Mouse (Mus musculus): ENCODE measurements around the gene Spdya. TPM values are rescaled to one million over a fixed set of nuclear protein-coding genes. Genes with fewer than 3 reads are reported as not detected.

The Spdya gene
- total and polyA plus RNA-seq, 3 experiments, result 0.23 to 0.46 TPM; not detected in 1

Other genes starting within 250 kb of the Spdya start
- gene Emilin2, start 240.1 kb upstream of the Spdya start, total RNA-seq (2012; rRNA removed), result 76.6 and 92.6 TPM in 2 replicates
- 10 to 100 TPM; 37.4 to 95.5 TPM for gene Emilin2, start 240.1 kb upstream of the Spdya start, polyA plus RNA-seq (2012; ENCODE audit: insufficient read depth in 1 of 2, insufficient read length in 2 of 2, low read depth in 1 of 2, low replicate concordance in 2 of 2, missing spikeins in 1 of 2)
- 1.0 and 1.1 TPM in 2 replicates for gene Gm4707, start 92.1 kb upstream of the Spdya start, total RNA-seq (2012; rRNA removed)
- under 1 TPM in 1 of 2 experiments, not detected in 1; 0.26 TPM for gene Gm4707, start 92.1 kb upstream of the Spdya start, polyA plus RNA-seq (2012; ENCODE audit: insufficient read depth in 1 of 2, insufficient read length in 2 of 2, low read depth in 1 of 2, low replicate concordance in 2 of 2, missing spikeins in 1 of 2)
- 45.7 and 50.9 TPM in 2 replicates for gene Smchd1, start 76.7 kb upstream of the Spdya start, total RNA-seq (2012; rRNA removed)
- gene Smchd1, start 76.7 kb upstream of the Spdya start, polyA plus RNA-seq (2012; ENCODE audit: insufficient read depth in 1 of 2, insufficient read length in 2 of 2, low read depth in 1 of 2, low replicate concordance in 2 of 2, missing spikeins in 1 of 2), result 100 to 1,000 TPM in 1 of 2 experiments, 10 to 100 TPM in 1; 43.6 to 164 TPM
- 26.0 and 28.0 TPM in 2 replicates for gene Ndc80, start 25.2 kb upstream of the Spdya start, total RNA-seq (2012; rRNA removed)
- gene Ndc80, start 25.2 kb upstream of the Spdya start, polyA plus RNA-seq (2012; ENCODE audit: insufficient read depth in 1 of 2, insufficient read length in 2 of 2, low read depth in 1 of 2, low replicate concordance in 2 of 2, missing spikeins in 1 of 2), result 10 to 100 TPM in 1 of 2 experiments, not detected in 1; 28.3 TPM
- gene Wdr43, start 63.8 kb downstream of the Spdya start, total RNA-seq (2012; rRNA removed), result 243 and 249 TPM in 2 replicates
- gene Wdr43, start 63.8 kb downstream of the Spdya start, polyA plus RNA-seq (2012; ENCODE audit: insufficient read depth in 1 of 2, insufficient read length in 2 of 2, low read depth in 1 of 2, low replicate concordance in 2 of 2, missing spikeins in 1 of 2), result 100 to 1,000 TPM; 175 to 393 TPM
- gene Togaram2, start 121.2 kb downstream of the Spdya start, total RNA-seq (2012; rRNA removed), result not detected in 2 replicates
- gene Togaram2, start 121.2 kb downstream of the Spdya start, polyA plus RNA-seq (2012; ENCODE audit: insufficient read depth in 1 of 2, insufficient read length in 2 of 2, low read depth in 1 of 2, low replicate concordance in 2 of 2, missing spikeins in 1 of 2), result not detected
- not detected in 2 replicates for gene Pcare, start 200.8 kb downstream of the Spdya start, total RNA-seq (2012; rRNA removed)
- not detected for gene Pcare, start 200.8 kb downstream of the Spdya start, polyA plus RNA-seq (2012; ENCODE audit: insufficient read depth in 1 of 2, insufficient read length in 2 of 2, low read depth in 1 of 2, low replicate concordance in 2 of 2, missing spikeins in 1 of 2)
- gene Clip4, start 216.4 kb downstream of the Spdya start, total RNA-seq (2012; rRNA removed), result not detected in 2 replicates
- not detected for gene Clip4, start 216.4 kb downstream of the Spdya start, polyA plus RNA-seq (2012; ENCODE audit: insufficient read depth in 1 of 2, insufficient read length in 2 of 2, low read depth in 1 of 2, low replicate concordance in 2 of 2, missing spikeins in 1 of 2)